Mouse (Mus musculus): ENCODE results near the gene Ajm1.

GRCm38 (mm10) chr2:25576028-25576850 lies 5.3 kb downstream of the Ajm1 start:
- TF ChIP-seq CTCF (IDR thresholded peaks at IDR 0.05; ENCODE audit: borderline replicate concordance, control insufficient read depth, extremely low read depth, insufficient read depth, low read length, poor library complexity) (no peak), POLR2A (IDR thresholded peaks at IDR 0.05; ENCODE audit: control insufficient read depth, extremely low read depth, insufficient read depth, low read length, poor library complexity) (no peak)
